ENCODE assay signal across 8 mouse cellular contexts in the genomic region with DNA sequence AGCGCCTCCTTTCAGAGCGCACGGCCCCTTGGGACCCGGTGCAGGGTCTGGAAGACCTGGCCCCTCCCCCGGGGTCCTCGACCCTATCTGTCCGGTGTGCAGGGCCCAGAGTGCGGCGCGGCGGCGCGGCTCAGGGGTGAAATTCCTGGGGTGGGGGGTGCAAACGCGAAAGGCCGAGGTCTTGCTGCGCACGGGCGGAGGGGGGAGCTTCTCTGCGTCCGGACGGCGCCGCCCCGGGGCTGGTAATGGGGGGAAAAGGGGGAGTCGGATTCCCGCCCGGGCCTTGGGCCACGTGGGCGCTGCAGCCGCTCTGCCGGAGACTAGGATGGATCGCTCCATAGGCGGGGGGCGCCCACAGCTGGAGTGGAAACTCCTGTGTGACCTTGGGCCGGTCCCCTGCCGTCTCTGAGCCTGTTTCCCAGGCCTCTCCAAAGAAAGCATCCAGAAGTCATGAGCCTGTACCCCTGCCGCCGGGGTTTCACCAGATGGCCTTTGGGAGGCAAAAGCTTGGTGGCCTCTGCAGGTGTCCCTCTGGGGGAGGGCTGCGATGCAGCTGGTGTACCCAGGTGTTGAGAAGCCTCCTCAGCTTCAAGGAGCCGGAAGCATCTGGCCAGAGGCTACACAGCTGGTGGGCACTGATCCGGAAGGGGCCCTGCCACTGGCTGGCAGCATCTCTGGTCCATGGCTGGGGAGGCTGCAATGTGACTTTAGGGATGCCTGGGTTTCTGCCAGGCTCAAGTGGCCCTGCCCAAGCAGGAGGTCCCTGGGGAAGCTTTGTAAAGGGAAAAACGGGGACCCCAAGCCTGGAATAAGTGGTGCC. TPM values are rescaled to one million over a fixed set of nuclear protein-coding genes. Genes with fewer than 3 reads are reported as not detected.
DNase-seq lines count a peak whose midpoint lies in the region; ATAC-seq and TF ChIP-seq lines count a peak whose summit lies in the region.

No protein-coding gene starts in this region.

- no peaks in the 10 kb centered on the region for H3K9me3 ChIP-seq in intestine, postnatal 0 days (ENCODE audit: control insufficient read depth)
- H3K9me3 ChIP-seq in liver, embryonic 11.5 days (ENCODE audit: control insufficient read depth, low read length): no peaks in the 10 kb centered on the region

- peaks cover 28% of the 10 kb centered on the region for H3K36me3 ChIP-seq in intestine, postnatal 0 days (ENCODE audit: control insufficient read depth, insufficient read depth)
- H3K36me3 ChIP-seq in liver, embryonic 11.5 days (ENCODE audit: control insufficient read depth, insufficient read depth, low read length): peaks cover 14% of the 10 kb centered on the region; the same call in 1 of the 2 replicates

- H3K9ac ChIP-seq in intestine, postnatal 0 days (ENCODE audit: low read depth, low read length): peak overlapping the region; percentile 81
- H3K9ac ChIP-seq in liver, embryonic 11.5 days (ENCODE audit: low read depth, low read length): peak overlapping the region; percentile 74

- peak overlapping the region; percentile 80 for H3K4me3 ChIP-seq in intestine, postnatal 0 days (ENCODE audit: low read depth, low read length)
- peak overlapping the region; percentile 73 for H3K4me3 ChIP-seq in liver, embryonic 11.5 days (ENCODE audit: low read depth, low read length)

- H3K27ac ChIP-seq in intestine, postnatal 0 days (ENCODE audit: low read depth, low read length): peak overlapping the region; percentile 68
- peak overlapping the region; percentile 74 for H3K27ac ChIP-seq in liver, embryonic 11.5 days (ENCODE audit: low read depth, low read length)

- WGBS in intestine, postnatal 0 days: 2% methylated on average over 43 of the region's 43 CpGs
- 3% methylated on average over 43 of the region's 43 CpGs for WGBS in liver, embryonic 11.5 days

- TF ChIP-seq CTCF in intestine, postnatal 0 days (IDR thresholded peaks at IDR 0.05; ENCODE audit: low read depth): peak; percentile 28; the same call in 1 of the 2 replicates

- H3K27me3 ChIP-seq in intestine, postnatal 0 days (replicated peaks; ENCODE audit: control insufficient read depth, insufficient read depth, low read length): no peaks in the 10 kb centered on the region
- H3K27me3 ChIP-seq in liver, embryonic 11.5 days (replicated peaks; ENCODE audit: control insufficient read depth, insufficient read depth, low read length): peaks cover 32% of the 10 kb centered on the region

- H3K4me1 ChIP-seq in intestine, postnatal 0 days (replicated peaks; ENCODE audit: control insufficient read depth, insufficient read depth, low read length): 0 out of 2 replicates have a peak, but pooled peaks cover 4% of the 10 kb centered on the region
- peaks cover 12% of the 10 kb centered on the region for H3K4me1 ChIP-seq in liver, embryonic 11.5 days (replicated peaks; ENCODE audit: control insufficient read depth, insufficient read depth, low read length)

- peak; percentile 16 for ATAC-seq in granulocyte monocyte progenitor cell, adult 5-6 weeks (replicated peaks; ENCODE audit: poor library complexity, severe bottlenecking)
- ATAC-seq in intestine, postnatal 0 days: peak; percentile 49
- ATAC-seq in liver, embryonic 11.5 days (replicated peaks; ENCODE audit: low FRiP score): peak; percentile 34; the same call in 1 of the 2 replicates

- DNase-seq in urinary bladder, adult 18-20 months (ENCODE audit: low spot score in 2 of 2): peak; percentile 25 to 62
- no peak for DNase-seq in urinary bladder, postnatal 10 days (ENCODE audit: low spot score)
- peak; percentile 91 for DNase-seq in embryo, embryonic 11 days
- peak; percentile 67 for DNase-seq in liver, embryonic 11.5 days (ENCODE audit: low spot score)
- DNase-seq in naive thymus-derived CD4-positive, alpha-beta T cell, adult 2 months (ENCODE audit: low read depth): peak; percentile 13
- DNase-seq in thymus, postnatal 10 days (ENCODE audit: low spot score in 2 of 2): peak; percentile 42 to 49

- peak overlapping the region; percentile 100 for H3K4me2 ChIP-seq in intestine, postnatal 0 days (replicated peaks; ENCODE audit: low read depth)
- peak overlapping the region; percentile 94 for H3K4me2 ChIP-seq in liver, embryonic 11.5 days

RNA-seq across cellular contexts. Expression of a gene that starts 1.4 kb away (rescaled TPM):
- total RNA-seq in granulocyte monocyte progenitor cell, adult 5-6 weeks (2014; fragmentation: Nextera tagmentation): 0.98 TPM in 1 of 2 replicates, not detected in the other
- total RNA-seq in granulocyte monocyte progenitor cell, adult 5-6 weeks (2017): 0.39 TPM in 1 of 2 replicates, not detected in the other
- polyA plus RNA-seq in intestine, postnatal 0 days (2015; fragmentation: Nextera tagmentation; extraction: Ambion mirVana): 6.2 and 6.8 TPM in 2 replicates
- 4.0 and 4.4 TPM in 2 replicates for polyA plus RNA-seq in liver, embryonic 11.5 days (2014; fragmentation: Nextera tagmentation; extraction: Ambion mirVana)

RNA-seq across cellular contexts. Expression of a gene that starts 16.9 kb away (rescaled TPM):
- total RNA-seq in granulocyte monocyte progenitor cell, adult 5-6 weeks (2014; fragmentation: Nextera tagmentation): 0.41 TPM in 1 of 2 replicates, not detected in the other
- not detected in 2 replicates for total RNA-seq in granulocyte monocyte progenitor cell, adult 5-6 weeks (2017)
- polyA plus RNA-seq in intestine, postnatal 0 days (2015; fragmentation: Nextera tagmentation; extraction: Ambion mirVana): 0.33 and 0.43 TPM in 2 replicates
- not detected in 2 replicates for polyA plus RNA-seq in liver, embryonic 11.5 days (2014; fragmentation: Nextera tagmentation; extraction: Ambion mirVana)

RNA-seq across cellular contexts. Expression of a gene that starts 31.8 kb away (rescaled TPM):
- total RNA-seq in granulocyte monocyte progenitor cell, adult 5-6 weeks (2014; fragmentation: Nextera tagmentation): not detected in 2 replicates
- not detected in 2 replicates for total RNA-seq in granulocyte monocyte progenitor cell, adult 5-6 weeks (2017)
- 1.3 and 1.6 TPM in 2 replicates for polyA plus RNA-seq in intestine, postnatal 0 days (2015; fragmentation: Nextera tagmentation; extraction: Ambion mirVana)
- polyA plus RNA-seq in liver, embryonic 11.5 days (2014; fragmentation: Nextera tagmentation; extraction: Ambion mirVana): not detected in 2 replicates

RNA-seq across cellular contexts. Expression of a gene that starts 41.5 kb away (rescaled TPM):
- 140 and 176 TPM in 2 replicates for total RNA-seq in granulocyte monocyte progenitor cell, adult 5-6 weeks (2014; fragmentation: Nextera tagmentation)
- total RNA-seq in granulocyte monocyte progenitor cell, adult 5-6 weeks (2017): 130 and 131 TPM in 2 replicates
- 32.5 and 35.6 TPM in 2 replicates for polyA plus RNA-seq in intestine, postnatal 0 days (2015; fragmentation: Nextera tagmentation; extraction: Ambion mirVana)
- 47.3 and 48.2 TPM in 2 replicates for polyA plus RNA-seq in liver, embryonic 11.5 days (2014; fragmentation: Nextera tagmentation; extraction: Ambion mirVana)

RNA-seq across cellular contexts. Expression of a gene that starts 50.4 kb away (rescaled TPM):
- 25.7 and 67.5 TPM in 2 replicates for total RNA-seq in granulocyte monocyte progenitor cell, adult 5-6 weeks (2014; fragmentation: Nextera tagmentation)
- total RNA-seq in granulocyte monocyte progenitor cell, adult 5-6 weeks (2017): 44.9 and 59.5 TPM in 2 replicates
- polyA plus RNA-seq in intestine, postnatal 0 days (2015; fragmentation: Nextera tagmentation; extraction: Ambion mirVana): 144 and 145 TPM in 2 replicates
- polyA plus RNA-seq in liver, embryonic 11.5 days (2014; fragmentation: Nextera tagmentation; extraction: Ambion mirVana): 103 and 118 TPM in 2 replicates
